Mouse (Mus musculus): ENCODE measurements around the gene Cnn1.

GRCm38 (mm10) chr9:22134246-22134890 lies 35.4 kb downstream of the Cnn1 start:
- TF ChIP-seq ZC3H11A (IDR thresholded peaks at IDR 0.05; ENCODE audit: borderline replicate concordance, low read depth, low read length): no peak
- no peak for TF ChIP-seq CHD2 (IDR thresholded peaks at IDR 0.05; ENCODE audit: low read depth, low read length)
- TF ChIP-seq MAFK (IDR thresholded peaks at IDR 0.05; ENCODE audit: insufficient read depth, low read depth, low read length): no peak
- no peak for TF ChIP-seq ZNF384 (IDR thresholded peaks at IDR 0.05; ENCODE audit: low read depth, low read length)
- no peak for TF ChIP-seq HCFC1 (IDR thresholded peaks at IDR 0.05; ENCODE audit: borderline replicate concordance, insufficient read depth, low read length)
